Mouse (Mus musculus) kidney, adult 9 months (tissue): Measurements from ENCODE around the gene Lyrm1.

Experiments used
- DNase-seq: peaks from one replicate; pipeline ENCODE4 v3.0.0; 2022

The Lyrm1 gene

GRCm38 (mm10) chr7:119895639-119896512 is at the start of gene Lyrm1, which contains the start of gene Dcun1d3:
Gene Lyrm1, plus strand, starts transcription at chr7:119895861.
Gene Dcun1d3, minus strand, starts transcription at chr7:119896298.
- peak; percentile 99 for DNase-seq

GRCm38 (mm10) chr7:119847396-119847795 is 48.3 kb upstream of the Lyrm1 start:
- DNase-seq, result peak; percentile 45

GRCm38 (mm10) chr7:119849096-119849495 is 46.6 kb upstream of the Lyrm1 start:
- peak; percentile 88 for DNase-seq

DNA sequence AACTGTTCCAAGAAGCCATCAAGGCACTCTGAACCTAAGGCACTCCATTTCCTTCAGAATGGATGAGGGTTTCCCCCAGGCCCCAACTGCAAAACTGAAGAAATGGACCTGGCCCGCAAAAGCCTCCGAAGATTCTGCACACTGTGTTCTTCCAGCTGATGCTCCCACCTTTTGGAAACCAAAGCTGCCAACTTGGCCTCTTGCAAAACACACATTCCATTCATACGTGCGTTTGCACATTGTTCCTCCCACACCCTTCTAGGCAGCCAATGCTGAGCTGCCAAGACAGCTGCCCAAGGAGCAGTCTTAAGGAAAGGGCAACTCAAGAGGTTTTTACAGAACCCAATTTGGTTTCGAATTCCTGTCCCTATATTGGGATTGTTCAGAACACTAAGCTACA is 44.9 kb upstream of the Lyrm1 start:
- DNase-seq, result peak; percentile 83

GRCm38 (mm10) chr7:119852494-119852893 is 43.2 kb upstream of the Lyrm1 start:
- no peak for DNase-seq

- peak; percentile 81 for DNase-seq
These were observed 42.5 kb upstream of the Lyrm1 start for GRCm38 (mm10) chr7:119853186-119853585.

- DNase-seq, result no peak
These were observed 41.3 kb upstream of the Lyrm1 start for GRCm38 (mm10) chr7:119854362-119854761.

- DNase-seq, result no peak
These were observed 40.6 kb upstream of the Lyrm1 start for GRCm38 (mm10) chr7:119855031-119855430.

DNA sequence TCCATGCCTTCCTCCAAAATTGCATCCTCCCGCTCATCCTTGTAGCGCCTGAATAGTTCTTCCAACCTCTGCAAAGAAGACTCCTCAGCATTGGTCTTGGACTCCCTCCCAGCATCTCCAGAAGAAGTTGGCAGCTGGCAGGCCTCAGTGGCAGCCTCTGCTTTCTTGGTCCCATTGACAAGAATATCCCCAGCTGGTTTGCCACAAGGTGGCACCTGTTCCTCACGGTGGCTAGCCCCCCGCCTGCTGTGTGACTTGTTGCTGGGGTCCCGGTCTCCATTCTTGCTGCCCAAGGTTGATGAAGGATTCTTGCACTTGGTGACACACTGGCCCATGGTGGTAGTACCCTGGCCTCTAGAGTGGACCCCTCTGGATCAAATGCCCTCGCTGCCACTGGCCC is 36.2 kb upstream of the Lyrm1 start:
- peak; percentile 26 for DNase-seq

DNA sequence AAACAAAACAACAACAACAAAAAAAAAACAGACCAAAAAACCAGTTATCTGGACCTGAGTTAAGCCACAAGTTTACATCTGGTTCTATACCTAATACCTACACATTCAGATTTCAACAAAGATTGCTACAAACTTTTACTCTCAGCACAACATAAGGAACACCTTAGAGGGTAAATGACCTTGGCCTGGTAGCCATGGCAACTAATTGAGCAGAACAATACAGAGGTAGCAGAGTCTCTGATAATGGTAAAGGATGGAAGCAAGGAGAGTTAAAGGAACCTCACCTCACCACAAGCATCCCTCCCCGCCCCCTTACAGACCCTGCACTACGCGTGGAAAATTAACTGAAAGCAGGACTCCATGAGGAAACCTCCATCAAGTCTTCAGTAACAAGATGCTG is 35.5 kb upstream of the Lyrm1 start:
- no peak for DNase-seq

DNA sequence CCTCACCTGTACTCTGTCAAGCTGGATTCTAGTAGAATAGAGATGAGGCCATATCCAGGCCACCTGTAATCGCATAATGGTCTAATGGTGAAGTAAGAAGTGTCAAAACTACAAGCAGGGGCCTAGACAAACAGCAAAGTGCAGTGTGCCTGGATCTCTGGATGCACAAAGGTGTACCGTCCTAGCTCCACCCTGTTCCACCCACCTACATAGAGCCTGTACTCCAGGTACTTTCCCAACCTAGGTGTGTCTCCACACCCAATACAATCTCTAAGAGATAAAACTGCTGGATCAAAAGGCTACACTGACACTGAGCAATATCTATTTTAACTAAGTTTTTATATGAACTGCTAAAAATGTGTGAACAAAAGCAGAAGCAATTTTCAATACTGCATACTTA is 35.1 kb upstream of the Lyrm1 start:
- DNase-seq, result no peak

DNA sequence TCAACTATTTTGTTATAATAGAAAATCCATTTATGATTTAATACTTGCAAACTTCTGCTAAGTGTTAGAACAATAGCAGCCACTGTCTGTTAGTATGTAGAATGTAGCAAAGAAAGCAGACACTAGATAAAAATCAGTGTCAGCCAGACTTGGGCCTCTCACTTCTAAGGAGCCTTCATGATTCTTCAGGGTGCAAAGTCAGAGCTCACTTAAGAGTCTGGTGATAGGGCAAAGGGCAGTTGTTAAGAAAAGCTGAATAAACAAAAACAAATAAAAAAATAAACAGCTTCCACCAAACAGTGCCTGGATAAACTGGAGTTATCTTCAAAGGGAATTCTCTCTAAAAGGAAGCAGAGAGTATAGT is 34.7 kb upstream of the Lyrm1 start:
- peak; percentile 77 for DNase-seq

DNA sequence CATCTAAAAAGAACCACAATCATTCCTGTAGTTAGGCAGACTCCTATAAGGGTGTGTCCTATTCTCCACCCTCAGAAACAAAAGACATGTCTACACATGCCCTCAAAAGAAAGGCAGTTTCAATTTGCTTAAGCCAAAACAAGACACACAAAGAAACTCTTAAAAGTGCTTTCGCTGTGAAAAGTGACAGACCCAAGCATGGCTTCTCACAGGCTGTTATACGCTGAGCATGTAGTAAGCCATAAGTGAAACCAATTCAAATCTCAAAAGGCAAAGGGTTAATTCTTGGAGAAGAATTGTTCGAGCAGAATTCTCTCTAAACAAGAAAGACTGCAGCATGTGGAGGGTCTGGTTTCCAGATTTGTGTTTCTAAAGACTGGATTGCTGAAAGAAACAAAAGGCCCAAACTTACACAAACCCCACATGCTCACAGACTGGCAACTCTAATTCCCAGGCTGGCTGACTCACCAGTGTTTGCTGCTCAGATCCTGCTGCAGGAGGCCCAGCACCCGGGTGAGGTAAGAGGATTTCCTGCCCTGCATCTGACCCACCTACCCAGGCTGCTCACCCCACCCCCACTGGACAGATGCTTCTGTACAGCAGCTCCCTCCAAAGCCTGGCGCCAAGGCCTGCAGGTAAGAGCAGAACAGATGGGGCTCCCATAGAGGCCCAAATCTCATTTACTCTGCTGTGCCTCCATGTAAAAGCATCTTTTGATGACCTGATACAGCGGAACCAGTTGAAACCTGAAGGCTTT is 34.1 kb upstream of the Lyrm1 start:
- DNase-seq, result peak; percentile 67

- peak; percentile 53 for DNase-seq
These were observed 33.5 kb upstream of the Lyrm1 start for GRCm38 (mm10) chr7:119862167-119862566.

DNA sequence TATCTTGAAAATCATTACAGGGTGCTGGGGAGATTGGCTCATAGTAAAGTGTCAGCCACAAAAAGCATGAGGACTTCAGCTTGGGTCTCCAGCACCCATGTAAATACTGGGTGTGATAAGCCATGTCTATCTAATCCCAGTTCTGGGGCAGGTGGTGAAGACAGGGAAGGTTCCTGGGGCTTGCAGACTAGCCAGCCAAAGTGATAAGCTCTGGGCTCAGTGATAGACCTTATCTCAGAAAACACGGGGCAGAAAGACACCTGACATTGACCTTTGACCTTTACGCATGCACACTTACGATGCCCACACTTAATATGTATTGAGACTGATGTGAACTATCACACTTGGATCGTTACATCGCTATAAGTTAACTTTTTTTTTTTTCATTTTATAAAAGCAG is 31.2 kb upstream of the Lyrm1 start:
- no peak for DNase-seq

DNA sequence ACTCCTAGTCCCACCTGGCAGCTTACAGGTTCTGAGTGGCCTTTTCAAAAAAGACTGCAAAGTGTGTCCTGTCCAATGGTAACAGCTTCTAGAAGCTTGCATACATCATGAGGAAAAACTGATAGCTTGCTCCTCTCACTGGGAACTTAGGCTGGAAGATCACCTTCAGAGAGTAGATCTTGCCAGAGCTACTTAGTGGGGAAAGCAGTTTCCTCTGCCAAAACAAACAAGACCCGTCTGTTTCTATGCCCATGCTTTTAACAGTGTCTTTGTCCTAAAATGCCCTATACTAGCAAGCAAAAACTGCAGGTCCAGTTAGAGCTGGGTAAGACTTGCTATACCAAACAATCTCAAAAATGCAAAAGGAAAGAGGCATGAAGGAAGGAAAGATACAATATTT is 29.5 kb upstream of the Lyrm1 start:
- DNase-seq, result no peak

DNA sequence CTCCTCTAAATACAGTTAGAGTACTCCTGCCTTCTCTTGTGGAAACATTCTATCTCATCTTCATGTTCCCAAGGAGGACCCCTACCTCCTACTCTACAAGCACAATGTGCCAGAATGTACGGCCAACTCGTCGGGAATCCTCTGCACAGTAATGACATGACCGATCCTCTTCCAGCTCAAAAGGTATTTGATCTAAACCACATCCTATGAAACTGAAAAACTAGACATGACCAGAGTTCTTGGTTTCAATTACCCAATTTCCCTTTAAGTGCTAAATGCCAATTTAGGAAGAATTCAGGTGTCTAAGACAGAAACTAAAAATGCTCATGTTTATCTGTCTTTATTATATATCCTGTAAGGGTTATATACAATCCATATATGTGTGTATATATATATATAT is 23.5 kb upstream of the Lyrm1 start:
- DNase-seq, result no peak

DNA sequence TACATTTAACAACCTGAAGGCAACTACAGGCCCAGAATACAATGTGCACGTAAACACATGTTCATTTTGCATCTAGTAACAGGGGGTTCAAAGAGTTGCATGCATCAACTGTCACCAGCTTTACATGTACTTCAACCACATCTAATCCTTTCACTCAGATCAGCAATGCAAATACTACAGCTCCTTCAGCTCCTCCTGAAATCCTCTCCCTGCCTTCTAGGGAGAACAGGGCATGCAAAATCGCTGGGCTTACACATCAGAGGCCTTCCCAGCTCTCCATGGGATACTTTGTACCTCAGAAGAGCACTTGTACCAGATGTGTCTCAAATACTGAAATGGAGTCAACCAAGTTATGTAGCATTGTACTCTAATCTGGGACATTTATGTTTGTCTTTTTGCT is 22.6 kb upstream of the Lyrm1 start:
- no peak for DNase-seq

GRCm38 (mm10) chr7:119875776-119876440 is 19.8 kb upstream of the Lyrm1 start:
- peak; percentile 90 for DNase-seq

- DNase-seq, result no peak
These were observed 16.5 kb upstream of the Lyrm1 start for GRCm38 (mm10) chr7:119879171-119879570.

- peak; percentile 84 for DNase-seq
These were observed 15.3 kb upstream of the Lyrm1 start for GRCm38 (mm10) chr7:119880345-119880744.

- no peak for DNase-seq
These were observed 14.4 kb upstream of the Lyrm1 start for GRCm38 (mm10) chr7:119881229-119881628.

DNA sequence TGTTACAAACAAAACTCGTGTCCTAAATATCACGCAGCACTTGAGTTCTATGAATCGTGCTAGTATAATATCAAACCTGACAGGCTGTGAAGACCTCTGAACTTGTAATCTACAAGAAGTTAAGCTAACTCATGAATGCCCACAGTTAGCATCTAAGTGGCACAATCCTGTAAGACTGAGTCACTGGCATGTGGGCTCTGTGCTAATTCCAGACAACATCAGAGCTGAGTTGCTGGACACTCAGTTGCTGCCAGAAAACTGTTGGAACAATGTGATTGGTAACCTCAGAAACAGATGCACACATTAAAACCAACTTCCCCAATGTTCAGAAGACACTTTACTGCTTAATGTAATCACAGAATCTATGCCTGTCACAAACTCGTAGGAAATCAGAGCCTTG is 7.8 kb upstream of the Lyrm1 start:
- no peak for DNase-seq

DNA sequence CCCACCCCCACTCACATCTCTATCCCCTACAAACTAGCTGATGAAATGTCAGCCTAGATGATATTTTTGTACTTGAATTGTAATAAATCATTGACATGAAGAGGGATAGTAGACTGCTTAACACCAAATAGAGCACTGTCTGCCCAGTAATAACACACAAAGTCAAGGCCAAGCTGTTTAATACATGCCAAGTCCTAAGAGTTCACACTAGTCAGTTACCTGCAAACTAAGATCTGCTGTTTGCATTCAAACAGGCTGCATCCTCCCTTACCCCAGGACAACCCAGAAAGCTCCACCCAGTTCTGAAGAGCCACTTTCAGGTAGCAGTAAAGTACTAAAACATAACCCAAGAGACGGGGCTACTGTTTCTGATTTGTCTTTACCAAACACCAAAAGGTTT is 3.5 kb upstream of the Lyrm1 start:
- DNase-seq, result peak; percentile 45
